Mouse (Mus musculus) hindbrain, embryonic 13.5 days (tissue): Measurements from ENCODE around the gene Cacna1c. TPM values are rescaled to one million over a fixed set of nuclear protein-coding genes. Genes with fewer than 3 reads are reported as not detected.
A peak's percentile ranks its signal among the peaks of the same experiment; 100 is the strongest.

Experiments
- ATAC-seq: fragments of 200-750 bp; cut with Nextera tagmentation; 2 replicates; pipeline ENCODE4 v1.8.0; 2017; ENCODE audit warnings: moderate TSS enrichment; ENCODE audit not compliant: low FRiP score
- H3K27ac ChIP-seq: fragments of 300-500 bp; sonication (generic); 2 replicates; pipeline ENCODE4 v1.5.1; 2015; ENCODE audit warnings: inconsistent platforms, mild to moderate bottlenecking, moderate library complexity
- H3K27me3 ChIP-seq: fragments of 300-500 bp; sonication (generic); 2 replicates; pipeline ENCODE4 v1.6.1; 2015; ENCODE audit warnings: mild to moderate bottlenecking, inconsistent platforms
- H3K36me3 ChIP-seq: fragments of 300-500 bp; sonication (generic); 2 replicates; pipeline ENCODE4 v1.6.1; 2015; ENCODE audit warnings: mild to moderate bottlenecking, inconsistent platforms
- H3K4me1 ChIP-seq: fragments of 300-500 bp; sonication (generic); replicated peaks from 2 replicates; pipeline ENCODE4 v1.6.1; 2015; ENCODE audit warnings: inconsistent platforms
- H3K4me2 ChIP-seq: fragments of 300-500 bp; sonication (generic); 2 replicates; pipeline ENCODE4 v1.6.1; 2015; ENCODE audit warnings: inconsistent platforms, mild to moderate bottlenecking, moderate library complexity
- H3K4me3 ChIP-seq: fragments of 300-500 bp; sonication (generic); 2 replicates; pipeline ENCODE4 v1.5.1; 2015; ENCODE audit warnings: mild to moderate bottlenecking, inconsistent platforms
- H3K9ac ChIP-seq: fragments of 300-500 bp; sonication (generic); 2 replicates; pipeline ENCODE4 v1.6.1; 2015; ENCODE audit warnings: mild to moderate bottlenecking, inconsistent platforms
- H3K9me3 ChIP-seq: fragments of 300-500 bp; sonication (generic); 2 replicates; pipeline ENCODE4 v1.6.1; 2016; ENCODE audit warnings: inconsistent platforms
- WGBS: fragments of 180-500 bp; shearing (Covaris S2); methylation state at CpG from one replicate; pipeline ENCODE4 v1.1.7; 2015; 5-methylcytosine and 5-hydroxymethylcytosine counted together
- polyA plus RNA-seq: library from polyadenylated mRNA; unstranded; fragments of >200 nt; fragmentation: Nextera tagmentation; extraction: Ambion mirVana; gene quantifications from 2 replicates; pipeline ENCODE4 v1.2.1, GENCODE M21; 2015

The Cacna1c gene
- polyA plus RNA-seq, 1 experiment from 2014 or later: 6.9 TPM

DNA sequence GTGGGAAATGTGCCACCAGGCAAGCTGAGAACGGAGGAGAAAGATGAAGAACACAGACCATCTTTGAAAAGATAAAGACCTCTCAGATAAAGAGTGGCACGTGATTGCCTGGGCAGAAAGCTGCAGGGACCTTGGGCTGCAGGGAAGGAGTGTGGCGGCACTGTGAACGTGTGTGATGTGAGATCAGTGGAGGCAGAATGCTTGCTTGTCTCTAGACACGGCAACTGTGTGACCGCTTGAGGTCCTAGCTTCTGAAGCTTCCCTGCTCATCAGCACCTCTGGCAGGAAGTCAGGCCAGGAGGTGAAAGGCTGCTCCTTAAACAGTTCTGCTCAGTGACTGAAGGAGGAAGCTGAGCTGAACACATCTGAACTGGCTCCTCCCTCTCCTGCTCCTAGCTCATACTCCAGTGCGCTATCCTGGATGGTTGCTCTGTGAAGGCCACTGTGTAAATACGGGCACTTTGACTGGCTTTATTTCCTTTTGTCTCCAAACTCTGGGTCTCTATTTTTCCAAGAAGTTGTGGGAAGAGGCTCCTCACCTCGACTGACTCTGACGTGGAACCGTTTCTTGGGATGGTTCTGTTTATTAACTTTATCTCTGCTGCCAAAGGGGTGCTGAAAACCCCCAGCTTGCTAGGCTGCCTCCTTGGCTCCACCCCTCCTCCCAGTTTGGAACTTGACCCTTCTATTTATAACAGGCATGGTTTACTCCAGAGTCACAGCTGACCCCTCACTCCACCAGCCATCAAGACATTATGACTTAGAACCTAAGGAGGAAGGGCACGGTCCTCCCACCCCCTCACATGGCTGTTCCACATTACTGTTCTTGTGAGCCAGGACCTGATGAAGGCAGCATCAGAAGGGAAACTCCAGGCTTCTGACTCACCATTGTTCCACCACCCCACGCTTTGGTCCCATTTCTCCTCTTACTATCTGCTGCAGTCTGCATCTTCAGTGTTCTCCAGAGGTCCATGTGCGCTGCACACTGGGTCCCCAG is 357.0 kb downstream of the Cacna1c start:
- Histone ChIP-seq H3K9ac (no peak overlapping the region), H3K27ac (no peak overlapping the region), H3K27me3 (no peaks in the 10 kb centered on the region), H3K36me3 (no peaks in the 10 kb centered on the region), H3K9me3 (no peaks in the 10 kb centered on the region), H3K4me1 (peaks cover 28% of the 10 kb centered on the region), H3K4me2 (no peak overlapping the region), H3K4me3 (no peak overlapping the region)
- WGBS: 80% methylated on average over 14 of the region's 14 CpGs
- ATAC-seq: no peak

DNA sequence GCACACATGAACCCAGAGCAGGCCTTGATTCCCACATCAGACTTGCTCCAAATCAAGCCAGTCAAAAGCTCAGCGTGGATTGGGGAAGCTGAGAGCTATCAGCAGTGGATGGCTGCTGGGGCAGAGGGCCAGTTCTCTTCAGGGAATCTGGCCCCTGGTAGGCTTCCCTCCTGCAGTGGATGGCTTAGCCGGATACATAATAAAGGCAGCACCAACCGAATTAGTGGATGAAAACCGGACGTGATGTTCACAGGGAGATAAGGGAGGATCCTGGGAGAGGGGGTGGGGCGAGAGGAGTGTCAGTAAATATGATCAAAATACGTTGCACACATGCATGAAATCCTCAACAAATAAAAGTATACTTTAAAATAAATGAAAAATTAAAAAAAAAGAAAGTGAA is 359.5 kb downstream of the Cacna1c start:
- Histone ChIP-seq H3K4me3 (no peak overlapping the region), H3K9me3 (no peaks in the 10 kb centered on the region), H3K27me3 (no peaks in the 10 kb centered on the region), H3K36me3 (no peaks in the 10 kb centered on the region), H3K4me2 (no peak overlapping the region), H3K4me1 (peaks cover 23% of the 10 kb centered on the region), H3K27ac (0 out of 2 replicates have a peak overlapping the region, but pooled peaks have one; percentile 35), H3K9ac (peak overlapping the region; percentile 46; the same call in 1 of the 2 replicates)
- 23% methylated on average over 7 of the region's 7 CpGs for WGBS
- no peak for ATAC-seq

DNA sequence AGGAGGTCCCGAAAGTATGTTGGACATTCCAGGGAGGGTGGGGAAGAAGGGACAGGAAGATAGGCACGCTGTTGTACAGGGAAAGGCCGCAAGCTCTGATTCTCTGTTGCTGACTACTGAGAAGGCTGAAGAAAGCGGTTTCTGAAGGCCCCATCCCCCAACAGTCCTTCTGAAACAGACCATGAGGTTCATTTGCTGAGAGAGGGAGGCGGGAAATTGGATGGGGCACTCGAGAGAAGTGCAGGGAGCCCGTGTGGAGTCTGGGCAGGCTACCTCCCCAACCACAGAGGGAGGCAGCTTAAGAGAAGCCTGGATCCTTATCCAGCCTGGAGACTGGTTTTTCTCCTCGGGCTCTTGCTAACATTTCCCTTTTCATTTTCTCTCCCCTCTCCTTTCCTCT is 362.2 kb downstream of the Cacna1c start:
- ATAC-seq: no peak
- no peaks in the 10 kb centered on the region for H3K9me3 ChIP-seq
- WGBS: 67% methylated on average over 8 of the region's 8 CpGs

DNA sequence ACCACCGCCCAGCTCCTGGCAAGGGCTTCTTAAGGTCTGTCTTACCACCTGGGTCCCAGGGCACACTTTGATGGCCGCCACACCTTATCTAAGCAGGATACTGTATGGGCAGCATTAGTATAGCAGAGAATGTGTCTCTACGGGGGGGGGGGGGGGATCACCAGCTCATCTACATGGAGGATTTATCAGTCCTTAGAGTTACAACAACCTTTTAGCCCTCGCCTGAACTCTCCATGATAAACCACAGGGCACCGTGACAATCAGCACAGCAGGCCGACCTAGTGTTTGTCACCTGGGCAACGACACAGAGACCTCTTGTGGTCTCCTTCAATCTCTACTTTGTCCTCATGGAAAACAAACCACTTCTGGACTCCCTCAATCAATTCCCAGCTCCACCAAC is 363.2 kb downstream of the Cacna1c start:
- WGBS: 78% methylated on average over 7 of the region's 7 CpGs
- H3K9ac ChIP-seq: no peak overlapping the region
- H3K4me2 ChIP-seq: no peak overlapping the region
- no peak overlapping the region for H3K4me3 ChIP-seq
- no peaks in the 10 kb centered on the region for H3K9me3 ChIP-seq
- H3K27me3 ChIP-seq: no peaks in the 10 kb centered on the region
- H3K27ac ChIP-seq: no peak overlapping the region
- no peak for ATAC-seq
- peaks cover 14% of the 10 kb centered on the region for H3K4me1 ChIP-seq
- H3K36me3 ChIP-seq: no peaks in the 10 kb centered on the region

More for the DNA sequence above, 362.2 kb downstream of the Cacna1c start:
- Histone ChIP-seq H3K4me3 (no peak overlapping the region), H3K4me2 (no peak overlapping the region), H3K27me3 (no peaks in the 10 kb centered on the region), H3K4me1 (peaks cover 17% of the 10 kb centered on the region), H3K27ac (no peak overlapping the region), H3K36me3 (no peaks in the 10 kb centered on the region), H3K9ac (no peak overlapping the region)

DNA sequence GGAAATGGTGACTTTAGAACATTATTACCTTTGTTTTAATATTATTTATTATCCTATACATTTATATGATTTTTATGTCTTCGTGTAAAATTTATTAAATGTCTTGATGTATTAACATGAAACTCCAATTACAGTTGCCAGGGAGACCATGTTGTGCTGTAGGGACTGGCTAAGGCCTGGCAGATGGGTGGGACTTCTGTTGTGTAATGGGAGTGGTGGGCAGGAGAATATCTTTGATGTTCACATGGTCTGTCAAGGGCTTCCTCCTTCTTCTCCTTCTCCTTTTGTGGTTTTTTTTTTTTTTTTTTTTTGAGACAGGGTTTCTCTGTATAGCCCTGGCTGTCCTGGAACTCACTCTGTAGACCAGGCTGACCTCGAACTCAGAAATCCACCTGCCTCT is 363.6 kb downstream of the Cacna1c start:
- ATAC-seq: no peak
- 95% methylated on average over 2 of the region's 2 CpGs for WGBS
- H3K9ac ChIP-seq: no peak overlapping the region
- no peak overlapping the region for H3K27ac ChIP-seq
- H3K4me3 ChIP-seq: no peak overlapping the region
- H3K4me1 ChIP-seq: peaks cover 19% of the 10 kb centered on the region
- H3K9me3 ChIP-seq: no peaks in the 10 kb centered on the region
- H3K4me2 ChIP-seq: no peak overlapping the region
- H3K36me3 ChIP-seq: no peaks in the 10 kb centered on the region
- H3K27me3 ChIP-seq: no peaks in the 10 kb centered on the region

DNA sequence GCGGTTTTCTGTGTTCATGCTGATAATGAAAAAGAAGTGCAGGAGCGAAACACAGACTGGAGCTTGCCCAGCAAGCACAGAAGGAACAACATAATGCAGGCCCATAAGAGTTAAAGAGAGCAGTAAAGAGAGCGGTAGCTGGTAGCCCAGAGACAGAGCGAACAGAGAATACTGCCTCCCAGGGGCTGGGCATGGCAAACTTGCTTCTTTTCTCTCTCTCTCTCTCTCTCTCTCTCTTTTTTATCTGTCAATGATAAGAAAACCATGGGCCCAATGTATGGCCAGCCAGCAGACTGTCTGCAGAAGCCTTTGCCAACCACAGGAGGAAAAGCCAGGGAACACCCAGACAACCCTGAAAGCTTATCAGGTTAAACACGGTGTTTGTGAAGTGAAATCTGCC is 365.4 kb downstream of the Cacna1c start:
- no peaks in the 10 kb centered on the region for H3K36me3 ChIP-seq
- no peak overlapping the region for H3K4me3 ChIP-seq
- ATAC-seq: no peak
- no peaks in the 10 kb centered on the region for H3K9me3 ChIP-seq
- no peak overlapping the region for H3K9ac ChIP-seq
- 90% methylated on average over 5 of the region's 5 CpGs for WGBS
- H3K4me1 ChIP-seq: peaks cover 20% of the 10 kb centered on the region
- H3K27me3 ChIP-seq: no peaks in the 10 kb centered on the region
- no peak overlapping the region for H3K4me2 ChIP-seq
- no peak overlapping the region for H3K27ac ChIP-seq

DNA sequence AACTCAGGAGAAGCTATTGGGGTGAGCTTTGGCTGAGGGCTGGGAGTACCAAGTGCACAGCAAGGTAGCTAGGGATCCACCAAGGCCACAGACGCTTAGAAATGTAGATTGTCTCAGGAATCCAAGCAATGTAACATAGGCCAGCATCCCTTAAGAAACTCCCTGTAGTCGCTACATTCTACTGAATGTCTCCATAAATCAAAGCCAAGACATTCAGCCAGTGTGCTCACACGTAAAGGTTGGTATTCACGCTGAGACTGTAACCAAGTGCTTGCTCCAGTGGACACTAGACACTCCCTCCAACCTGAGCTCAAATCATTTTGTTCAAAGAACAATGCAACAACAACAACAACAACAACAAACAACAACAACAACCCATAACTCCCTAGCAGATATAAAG is 368.0 kb downstream of the Cacna1c start:
- Histone ChIP-seq H3K9me3 (no peaks in the 10 kb centered on the region), H3K27me3 (no peaks in the 10 kb centered on the region), H3K27ac (peak overlapping the region; percentile 71; the same call in 1 of the 2 replicates), H3K4me1 (peaks cover 20% of the 10 kb centered on the region), H3K4me3 (no peak overlapping the region), H3K9ac (no peak overlapping the region), H3K4me2 (no peak overlapping the region), H3K36me3 (no peaks in the 10 kb centered on the region)
- ATAC-seq: no peak
- 74% methylated on average over 4 of the region's 4 CpGs for WGBS

DNA sequence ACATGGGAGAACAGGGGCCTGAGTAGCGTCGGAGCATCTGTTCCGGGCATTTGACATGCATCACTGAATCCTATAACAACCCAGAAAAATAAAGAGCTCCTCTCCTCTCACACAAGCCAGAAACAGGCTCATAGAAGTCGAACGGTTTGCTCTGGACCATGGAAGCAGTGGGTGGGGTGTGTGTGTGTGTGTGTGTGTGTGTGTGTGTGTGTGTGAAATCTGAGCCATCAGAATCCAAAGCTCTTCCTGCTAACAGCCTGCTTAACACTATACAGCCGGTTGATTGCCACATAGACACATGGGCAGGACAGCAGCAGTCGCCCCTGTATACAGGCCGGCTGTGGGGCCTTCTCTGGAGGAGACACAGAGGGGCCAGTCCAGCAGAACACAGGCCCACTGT is 368.7 kb downstream of the Cacna1c start:
- no peak overlapping the region for H3K4me2 ChIP-seq
- no peaks in the 10 kb centered on the region for H3K9me3 ChIP-seq
- 0 out of 2 replicates have a peak overlapping the region, but pooled peaks have one; percentile 6 for H3K9ac ChIP-seq
- no peaks in the 10 kb centered on the region for H3K27me3 ChIP-seq
- 37% methylated on average over 8 of the region's 8 CpGs for WGBS
- H3K27ac ChIP-seq: peak overlapping the region; percentile 71
- H3K36me3 ChIP-seq: no peaks in the 10 kb centered on the region
- no peak overlapping the region for H3K4me3 ChIP-seq
- H3K4me1 ChIP-seq: peaks cover 20% of the 10 kb centered on the region
- ATAC-seq: 0 out of 2 replicates have a peak, but pooled peaks have one; percentile 52

DNA sequence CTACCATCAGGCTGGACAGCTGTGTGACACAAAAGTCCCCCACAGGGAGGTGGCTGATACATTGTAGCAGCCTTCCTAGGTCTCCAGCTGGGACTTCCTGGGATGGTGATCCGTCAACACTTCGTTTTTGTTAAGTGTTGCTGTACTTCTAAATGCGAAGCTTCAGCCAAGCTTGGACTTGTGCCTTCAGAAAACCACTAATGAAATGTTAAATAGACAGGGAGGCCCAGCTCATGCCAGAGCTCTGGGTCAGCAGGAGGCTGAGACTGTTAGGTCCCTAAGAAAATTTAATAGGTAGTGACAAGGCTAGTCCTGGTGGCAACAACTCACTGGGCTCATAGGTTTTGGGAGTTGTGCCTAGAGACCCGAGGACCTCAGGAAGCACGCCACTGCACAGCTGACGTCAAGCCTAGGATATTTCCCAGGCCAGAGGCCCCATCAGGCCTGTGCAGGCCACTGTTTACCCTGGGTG is 370.8 kb downstream of the Cacna1c start:
- Histone ChIP-seq H3K9ac (no peak overlapping the region), H3K27ac (no peak overlapping the region), H3K4me2 (no peak overlapping the region), H3K4me3 (no peak overlapping the region), H3K36me3 (no peaks in the 10 kb centered on the region), H3K4me1 (peaks cover 31% of the 10 kb centered on the region), H3K9me3 (no peaks in the 10 kb centered on the region), H3K27me3 (no peaks in the 10 kb centered on the region)
- 52% methylated on average over 6 of the region's 6 CpGs for WGBS
- ATAC-seq: no peak

DNA sequence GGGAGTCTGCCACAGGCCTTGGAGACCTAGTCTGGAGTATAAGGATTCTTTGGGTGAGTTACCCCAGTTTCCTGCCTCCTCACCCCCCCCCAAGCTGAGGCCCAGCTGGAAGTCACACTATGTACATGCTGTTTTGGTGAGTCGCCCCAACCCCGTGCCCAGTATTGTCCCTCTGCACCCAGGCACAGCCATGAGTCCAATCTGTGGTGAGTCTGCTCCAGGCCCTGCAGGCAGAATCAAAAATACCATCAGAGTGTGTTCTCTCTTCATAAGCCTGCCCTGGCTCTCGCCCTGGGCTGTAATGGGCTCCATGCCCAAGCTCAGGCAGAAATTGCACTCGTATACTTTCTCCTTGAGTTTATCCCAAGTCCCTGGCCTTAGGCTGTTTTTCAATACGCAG is 374.7 kb downstream of the Cacna1c start:
- Histone ChIP-seq H3K4me1 (peaks cover 30% of the 10 kb centered on the region), H3K4me3 (no peak overlapping the region), H3K36me3 (no peaks in the 10 kb centered on the region), H3K27me3 (no peaks in the 10 kb centered on the region), H3K9ac (no peak overlapping the region), H3K9me3 (no peaks in the 10 kb centered on the region), H3K4me2 (no peak overlapping the region), H3K27ac (no peak overlapping the region)
- no peak for ATAC-seq
- 94% methylated on average over 5 of the region's 5 CpGs for WGBS

DNA sequence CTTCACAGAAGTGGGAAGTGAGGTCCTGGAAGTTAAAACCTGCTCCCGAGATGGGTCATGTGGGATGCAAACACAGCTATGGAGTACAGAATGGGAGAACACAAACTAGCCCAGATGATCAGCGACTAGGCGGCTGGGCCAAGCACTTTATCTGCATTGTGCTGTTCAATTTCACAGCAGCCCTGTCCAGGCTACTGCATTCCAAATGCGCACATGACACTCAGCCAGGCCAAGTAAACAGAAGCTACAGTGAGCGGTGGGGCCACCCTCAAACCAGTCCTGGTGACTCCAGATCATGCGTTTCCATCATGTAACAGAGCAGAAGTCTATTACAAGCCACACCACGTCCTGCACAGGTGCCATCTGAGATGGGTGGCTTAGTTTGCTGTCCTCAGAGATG is 376.6 kb downstream of the Cacna1c start:
- no peak overlapping the region for H3K4me2 ChIP-seq
- no peak overlapping the region for H3K9ac ChIP-seq
- no peak overlapping the region for H3K4me3 ChIP-seq
- 85% methylated on average over 7 of the region's 7 CpGs for WGBS
- H3K36me3 ChIP-seq: no peaks in the 10 kb centered on the region
- peaks cover 27% of the 10 kb centered on the region for H3K4me1 ChIP-seq
- no peak overlapping the region for H3K27ac ChIP-seq
- no peaks in the 10 kb centered on the region for H3K9me3 ChIP-seq
- no peaks in the 10 kb centered on the region for H3K27me3 ChIP-seq
- ATAC-seq: 0 out of 2 replicates have a peak, but pooled peaks have one; percentile 12

DNA sequence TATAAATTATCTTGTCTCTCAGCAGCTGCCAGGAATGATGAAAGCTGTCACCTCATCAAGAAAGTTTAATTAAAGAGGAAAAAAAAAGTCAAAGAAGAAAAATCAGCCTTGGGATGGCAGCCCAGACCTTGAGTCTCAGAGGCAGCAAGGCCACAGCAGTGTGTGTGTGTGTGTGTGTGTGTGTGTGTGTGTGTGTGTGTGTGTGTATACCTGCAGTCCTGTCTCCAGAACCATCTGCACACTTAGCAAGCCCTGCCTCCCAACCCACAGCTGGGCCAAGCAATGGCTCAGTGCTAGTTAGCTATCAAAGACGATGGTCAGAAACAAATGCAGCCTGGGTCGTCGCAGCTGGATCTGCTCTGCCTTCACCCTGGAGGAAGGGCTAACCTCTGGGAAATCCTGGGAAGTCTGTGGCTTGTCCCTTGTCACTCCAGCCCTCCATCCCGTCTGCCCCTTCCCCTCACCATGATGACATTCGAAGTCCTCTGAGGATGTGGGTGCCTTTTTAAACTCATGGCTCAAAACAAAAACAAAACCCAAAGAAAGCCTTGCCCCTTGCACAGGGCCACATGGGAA is 378.2 kb downstream of the Cacna1c start:
- no peak overlapping the region for H3K4me2 ChIP-seq
- no peak overlapping the region for H3K27ac ChIP-seq
- H3K36me3 ChIP-seq: no peaks in the 10 kb centered on the region
- no peaks in the 10 kb centered on the region for H3K27me3 ChIP-seq
- H3K9me3 ChIP-seq: no peaks in the 10 kb centered on the region
- H3K4me3 ChIP-seq: no peak overlapping the region
- ATAC-seq: 0 out of 2 replicates have a peak, but pooled peaks have one; percentile 22
- H3K9ac ChIP-seq: no peak overlapping the region
- peaks cover 27% of the 10 kb centered on the region for H3K4me1 ChIP-seq
- 63% methylated on average over 5 of the region's 5 CpGs for whole genome bisulfite sequencing
